Mouse (Mus musculus) hindbrain, embryonic 16.5 days (tissue): ENCODE data around the gene Olfr814. TPM values are rescaled to one million over a fixed set of nuclear protein-coding genes. Genes with fewer than 3 reads are reported as not detected.

Experiments used
- polyA plus RNA-seq: library from polyadenylated mRNA; unstranded; fragments of >200 nt; fragmentation: Nextera tagmentation; extraction: Ambion mirVana; gene quantifications from 2 replicates; pipeline ENCODE4 v1.2.1, GENCODE M21; 2015

Gene Olfr814
- polyA plus RNA-seq, 1 experiment from 2014 or later = not detected

Other genes starting within 250 kb of the Olfr814 start
- gene Olfr799, start 242.4 kb downstream of the Olfr814 start, polyA plus RNA-seq = not detected in 2 replicates
- gene Olfr800, start 222.2 kb downstream of the Olfr814 start, polyA plus RNA-seq = not detected in 2 replicates
- gene Olfr801, start 206.0 kb downstream of the Olfr814 start, polyA plus RNA-seq = not detected in 2 replicates
- 0.02 TPM in 1 of 2 replicates, not detected in the other for gene Olfr802, start 191.7 kb downstream of the Olfr814 start, polyA plus RNA-seq
- gene Olfr803, start 185.6 kb downstream of the Olfr814 start, polyA plus RNA-seq = not detected in 2 replicates
- not detected in 2 replicates for gene Olfr804, start 176.6 kb downstream of the Olfr814 start, polyA plus RNA-seq
- not detected in 2 replicates for gene Olfr805, start 150.5 kb downstream of the Olfr814 start, polyA plus RNA-seq
- gene Olfr806, start 137.9 kb downstream of the Olfr814 start, polyA plus RNA-seq = not detected in 2 replicates
- not detected in 2 replicates for gene Olfr807, start 122.1 kb downstream of the Olfr814 start, polyA plus RNA-seq
- gene Olfr808, start 114.4 kb downstream of the Olfr814 start, polyA plus RNA-seq = not detected in 2 replicates
- not detected in 2 replicates for gene Olfr809, start 105.2 kb downstream of the Olfr814 start, polyA plus RNA-seq
- gene Olfr810, start 84.9 kb downstream of the Olfr814 start, polyA plus RNA-seq = not detected in 2 replicates
- gene Olfr811, start 75.5 kb downstream of the Olfr814 start, polyA plus RNA-seq = not detected in 2 replicates
- not detected in 2 replicates for gene Olfr812, start 33.8 kb downstream of the Olfr814 start, polyA plus RNA-seq
- not detected in 2 replicates for gene Olfr813, start 24.5 kb downstream of the Olfr814 start, polyA plus RNA-seq
- gene Olfr815, start 26.0 kb upstream of the Olfr814 start, polyA plus RNA-seq = not detected in 2 replicates
- gene Olfr816, start 35.7 kb upstream of the Olfr814 start, polyA plus RNA-seq = not detected in 2 replicates
- not detected in 2 replicates for gene Olfr818, start 69.2 kb upstream of the Olfr814 start, polyA plus RNA-seq
- gene Olfr819, start 87.4 kb upstream of the Olfr814 start, polyA plus RNA-seq = not detected in 2 replicates
- not detected in 2 replicates for gene Olfr247, start 96.3 kb upstream of the Olfr814 start, polyA plus RNA-seq
- gene Gm10310, start 105.2 kb upstream of the Olfr814 start, polyA plus RNA-seq = not detected in 2 replicates
- gene Olfr820, start 132.8 kb upstream of the Olfr814 start, polyA plus RNA-seq = not detected in 2 replicates
- gene Olfr821, start 150.5 kb upstream of the Olfr814 start, polyA plus RNA-seq = not detected in 2 replicates
- gene Olfr822, start 191.4 kb upstream of the Olfr814 start, polyA plus RNA-seq = not detected in 2 replicates
- gene Olfr823, start 235.5 kb upstream of the Olfr814 start, polyA plus RNA-seq = not detected in 2 replicates